Mouse (Mus musculus): ENCODE measurements around the gene Lmf2. TPM values are rescaled to one million over a fixed set of nuclear protein-coding genes. Genes with fewer than 3 reads are reported as not detected.

The Lmf2 gene
- polyA plus RNA-seq, 1 experiment from 2014 or later = 44.8 TPM

GRCm38 (mm10) chr15:89390081-89390480 is 34.6 kb upstream of the Lmf2 start:
- H3K9ac ChIP-seq (replicated peaks; ENCODE audit: low read depth) = no peak overlapping the region
- H3K27ac ChIP-seq (ENCODE audit: low read length) = no peak overlapping the region
- no peak for ATAC-seq
- no peaks in the 10 kb centered on the region for H3K36me3 ChIP-seq (ENCODE audit: insufficient read depth, low read length)
- H3K27me3 ChIP-seq (replicated peaks; ENCODE audit: insufficient read depth, low read length) = no peaks in the 10 kb centered on the region
- TF ChIP-seq CTCF (IDR thresholded peaks at IDR 0.05) = no peak
- no peak for TF ChIP-seq EP300 (IDR thresholded peaks at IDR 0.05)
- H3K4me2 ChIP-seq (replicated peaks; ENCODE audit: low read depth, low read length) = no peak overlapping the region
- H3K4me3 ChIP-seq (ENCODE audit: low read depth, low read length) = no peak overlapping the region
- 86% methylated on average over 10 of the region's 10 CpGs for WGBS
- no peak for DNase-seq (ENCODE audit: low spot score)
- no peaks in the 10 kb centered on the region for H3K9me3 ChIP-seq (ENCODE audit: low read length)
- H3K4me1 ChIP-seq (ENCODE audit: insufficient read depth, low read depth, low read length) = no peaks in the 10 kb centered on the region

DNA sequence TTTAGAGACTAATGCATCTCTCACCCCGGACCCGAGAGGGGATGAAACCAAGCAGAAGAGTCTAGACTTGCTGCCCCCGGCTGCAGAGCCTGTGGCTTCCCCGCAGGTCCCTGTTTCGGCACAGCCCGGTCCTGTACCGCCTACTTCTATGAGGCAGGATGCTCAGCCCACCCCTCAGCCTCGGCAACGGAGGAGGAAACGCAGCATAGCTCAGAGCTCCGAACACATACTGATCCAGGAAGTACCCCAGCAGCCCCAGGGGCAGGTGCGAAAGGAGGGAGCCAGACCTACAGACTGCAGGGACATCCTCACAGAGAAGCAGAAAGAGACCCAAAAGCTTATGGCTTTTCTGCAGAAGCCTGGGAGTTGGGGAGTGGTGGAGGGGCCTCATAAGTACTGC is 31.7 kb upstream of the Lmf2 start:
- Histone ChIP-seq H3K4me1 (ENCODE audit: insufficient read depth, low read depth, low read length) (no peaks in the 10 kb centered on the region), H3K36me3 (ENCODE audit: insufficient read depth, low read length) (no peaks in the 10 kb centered on the region), H3K4me2 (replicated peaks; ENCODE audit: low read depth, low read length) (no peak overlapping the region), H3K4me3 (ENCODE audit: low read depth, low read length) (no peak overlapping the region), H3K9ac (replicated peaks; ENCODE audit: low read depth) (no peak overlapping the region), H3K9me3 (ENCODE audit: low read length) (no peaks in the 10 kb centered on the region), H3K27ac (ENCODE audit: low read length) (no peak overlapping the region), H3K27me3 (replicated peaks; ENCODE audit: insufficient read depth, low read length) (0 out of 2 replicates have a peak, but pooled peaks cover 2% of the 10 kb centered on the region)
- TF ChIP-seq CTCF (IDR thresholded peaks at IDR 0.05) (no peak), EP300 (IDR thresholded peaks at IDR 0.05) (no peak)
- no peak for ATAC-seq
- DNase-seq (ENCODE audit: low spot score) = no peak
- WGBS = 45% methylated on average over 12 of the region's 12 CpGs

DNA sequence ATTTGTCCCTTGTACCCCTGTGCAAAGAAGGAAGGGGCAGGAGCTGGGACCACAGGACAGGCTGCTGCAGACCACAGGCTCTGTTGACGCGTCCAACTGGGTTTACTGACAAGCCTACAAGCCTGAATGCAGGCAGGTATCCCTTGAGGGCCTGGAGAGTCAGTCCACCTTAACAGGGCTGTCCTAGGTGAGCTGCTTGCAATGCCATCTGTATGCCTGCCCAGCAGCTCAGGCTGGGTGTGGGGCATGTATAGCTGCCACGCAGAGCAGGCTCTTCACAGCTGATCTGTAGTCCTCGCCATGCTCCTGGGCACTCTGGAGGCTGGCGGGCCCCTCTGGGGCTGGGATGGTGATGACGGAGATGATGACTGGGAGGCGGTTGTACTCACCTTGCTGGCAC is 29.2 kb upstream of the Lmf2 start, which contains the start of gene Klhdc7b:
Gene Klhdc7b, plus strand, starts transcription at position 301 of the 400 bp plus-strand sequence.
- Histone ChIP-seq H3K27me3 (replicated peaks; ENCODE audit: insufficient read depth, low read length) (peaks cover 2% of the 10 kb centered on the region; the same call in 1 of the 2 replicates), H3K4me1 (ENCODE audit: insufficient read depth, low read depth, low read length) (no peaks in the 10 kb centered on the region), H3K9me3 (ENCODE audit: low read length) (no peaks in the 10 kb centered on the region), H3K4me2 (replicated peaks; ENCODE audit: low read depth, low read length) (no peak within 1 kb of the TSS), H3K36me3 (ENCODE audit: insufficient read depth, low read length) (no peaks in the 10 kb centered on the region), H3K9ac (replicated peaks; ENCODE audit: low read depth) (no peak within 1 kb of the TSS), H3K27ac (ENCODE audit: low read length) (no peak within 1 kb of the TSS), H3K4me3 (ENCODE audit: low read depth, low read length) (no peak within 1 kb of the TSS)
- DNase-seq (ENCODE audit: low spot score) (no peak), ATAC-seq (no peak)
- 75% methylated on average over 7 of the region's 7 CpGs for WGBS
- TF ChIP-seq EP300 (IDR thresholded peaks at IDR 0.05) = no peak
- no peak for TF ChIP-seq CTCF (IDR thresholded peaks at IDR 0.05)

DNA sequence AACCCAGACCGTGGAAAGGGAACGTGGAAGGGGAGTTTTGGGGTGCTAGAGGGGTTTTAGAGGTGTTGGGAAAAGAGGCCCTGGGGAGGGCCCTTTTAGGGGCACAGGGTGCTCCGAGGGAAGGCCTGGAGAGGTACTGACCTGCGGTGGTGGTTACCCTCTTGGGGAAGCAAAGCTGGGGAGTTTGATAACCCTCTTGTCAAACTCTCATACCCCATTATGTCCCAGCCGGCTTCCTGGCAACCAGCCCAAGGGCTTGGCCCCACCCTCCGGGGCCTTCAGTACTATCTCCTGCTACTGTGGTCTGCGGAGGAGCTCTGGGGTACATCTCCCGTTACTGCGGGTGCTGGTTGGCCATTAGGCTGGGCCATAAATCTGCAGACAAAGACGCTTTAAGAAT is 24.0 kb upstream of the Lmf2 start:
- DNase-seq (ENCODE audit: low spot score) (peak; percentile 15), ATAC-seq (peak; percentile 11; the same call in 1 of the 2 replicates)
- H3K36me3 ChIP-seq (ENCODE audit: insufficient read depth, low read length) = no peaks in the 10 kb centered on the region
- no peaks in the 10 kb centered on the region for H3K9me3 ChIP-seq (ENCODE audit: low read length)
- 10% methylated on average over 10 of the region's 10 CpGs for WGBS
- no peak overlapping the region; the same call in 1 of the 2 replicates for H3K4me3 ChIP-seq (ENCODE audit: low read depth, low read length)
- TF ChIP-seq CTCF (IDR thresholded peaks at IDR 0.05) = no peak
- TF ChIP-seq EP300 (IDR thresholded peaks at IDR 0.05) = no peak
- H3K27ac ChIP-seq (ENCODE audit: low read length) = no peak overlapping the region
- peaks cover 34% of the 10 kb centered on the region for H3K27me3 ChIP-seq (replicated peaks; ENCODE audit: insufficient read depth, low read length)
- H3K4me1 ChIP-seq (ENCODE audit: insufficient read depth, low read depth, low read length) = no peaks in the 10 kb centered on the region; the same call in 1 of the 2 replicates
- no peak overlapping the region for H3K9ac ChIP-seq (replicated peaks; ENCODE audit: low read depth)
- H3K4me2 ChIP-seq (replicated peaks; ENCODE audit: low read depth, low read length) = peak overlapping the region; percentile 55

GRCm38 (mm10) chr15:89378831-89379401 is 23.5 kb upstream of the Lmf2 start, which contains the start of gene Odf3b:
Gene Odf3b (minus strand): TSS chr15:89379282.
- under 1% methylated on average over 33 of the region's 33 CpGs for WGBS
- Histone ChIP-seq H3K36me3 (ENCODE audit: insufficient read depth, low read length) (no peaks in the 10 kb centered on the region), H3K27me3 (replicated peaks; ENCODE audit: insufficient read depth, low read length) (peaks cover 34% of the 10 kb centered on the region), H3K27ac (ENCODE audit: low read length) (no peak within 1 kb of the TSS), H3K4me2 (replicated peaks; ENCODE audit: low read depth, low read length) (peak within 1 kb of the TSS; percentile 55), H3K4me1 (ENCODE audit: insufficient read depth, low read depth, low read length) (peaks cover 2% of the 10 kb centered on the region), H3K9me3 (ENCODE audit: low read length) (no peaks in the 10 kb centered on the region), H3K9ac (replicated peaks; ENCODE audit: low read depth) (no peak within 1 kb of the TSS; the same call in 1 of the 2 replicates), H3K4me3 (ENCODE audit: low read depth, low read length) (peak within 1 kb of the TSS; percentile 34)
- ATAC-seq (peak; percentile 63), DNase-seq (ENCODE audit: low spot score) (peak; percentile 26)
- TF ChIP-seq CTCF (IDR thresholded peaks at IDR 0.05) (no peak), EP300 (IDR thresholded peaks at IDR 0.05) (no peak)

DNA sequence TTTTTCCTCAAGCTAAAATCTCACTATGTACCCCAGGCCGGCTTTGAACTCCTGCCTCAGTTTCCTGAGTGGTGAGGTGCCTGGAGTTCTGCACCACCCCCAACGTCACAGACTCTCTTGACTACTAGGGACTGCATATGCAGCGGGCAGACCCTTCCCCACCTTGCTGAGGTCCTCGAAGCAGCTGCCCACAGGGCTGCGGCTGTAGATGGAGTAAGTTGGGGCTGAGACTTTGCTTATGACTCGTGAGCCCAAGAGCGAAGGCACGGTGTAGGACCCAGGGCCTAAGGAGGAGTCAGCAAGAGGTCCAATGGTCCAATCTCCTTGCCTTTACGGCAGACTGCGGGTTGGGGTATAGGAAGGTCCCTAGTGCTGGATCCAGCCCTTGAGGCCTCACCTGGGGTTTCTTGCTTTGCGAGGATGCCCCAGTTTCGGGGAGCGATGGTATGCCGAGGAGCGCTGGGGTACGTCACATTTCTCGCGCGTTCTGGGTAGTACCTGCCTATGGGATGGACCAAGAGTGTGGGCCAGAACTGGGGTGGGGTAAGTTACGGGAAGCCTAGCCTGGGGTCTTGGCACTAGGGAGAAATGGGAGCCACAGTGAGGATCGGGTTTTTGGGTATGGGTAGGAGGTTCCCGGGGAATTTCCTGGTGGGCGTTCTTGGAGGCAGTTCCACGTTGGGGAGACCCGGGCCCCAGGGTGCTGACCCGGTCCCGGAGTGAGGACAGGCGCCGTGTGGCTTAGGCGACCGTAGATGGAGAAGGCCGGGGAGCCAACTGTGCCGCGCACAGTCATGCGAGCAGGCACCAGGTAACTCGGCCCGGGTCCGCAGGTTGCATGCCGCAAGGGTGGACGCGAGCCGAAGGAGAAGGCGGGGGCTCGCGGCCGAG is 22.7 kb upstream of the Lmf2 start:
- H3K9ac ChIP-seq (replicated peaks; ENCODE audit: low read depth) = no peak overlapping the region
- ATAC-seq (no peak), DNase-seq (ENCODE audit: low spot score) (no peak)
- peaks cover 4% of the 10 kb centered on the region for H3K4me1 ChIP-seq (ENCODE audit: insufficient read depth, low read depth, low read length)
- WGBS = 14% methylated on average over 46 of the region's 46 CpGs
- H3K36me3 ChIP-seq (ENCODE audit: insufficient read depth, low read length) = no peaks in the 10 kb centered on the region
- H3K27me3 ChIP-seq (replicated peaks; ENCODE audit: insufficient read depth, low read length) = peaks cover 34% of the 10 kb centered on the region
- no peak overlapping the region for H3K27ac ChIP-seq (ENCODE audit: low read length)
- TF ChIP-seq EP300 (IDR thresholded peaks at IDR 0.05) = no peak
- TF ChIP-seq CTCF (IDR thresholded peaks at IDR 0.05) = no peak
- H3K4me3 ChIP-seq (ENCODE audit: low read depth, low read length) = peak overlapping the region; percentile 34
- no peaks in the 10 kb centered on the region for H3K9me3 ChIP-seq (ENCODE audit: low read length)
- peak overlapping the region; percentile 55 for H3K4me2 ChIP-seq (replicated peaks; ENCODE audit: low read depth, low read length)
